Mouse (Mus musculus) testis, adult 2 months (tissue): ENCODE results near the gene Kcnmb1. TPM values are rescaled to one million over a fixed set of nuclear protein-coding genes. Genes with fewer than 3 reads are reported as not detected.

Source experiments
- H3K27ac ChIP-seq: fragments of 200-500 bp; 2 replicates; pipeline ENCODE4 v1.5.1; 2012; ENCODE audit warnings: low read depth, low read length; ENCODE audit not compliant: control insufficient read depth, insufficient read depth
- H3K27me3 ChIP-seq: fragments of 200-500 bp; 2 replicates; pipeline ENCODE4 v1.6.1; 2012; ENCODE audit warnings: mild to moderate bottlenecking, low read length, moderate library complexity; ENCODE audit not compliant: control insufficient read depth, insufficient read depth
- H3K36me3 ChIP-seq: fragments of 200-500 bp; 2 replicates; pipeline ENCODE4 v1.6.1; 2012; ENCODE audit warnings: mild to moderate bottlenecking, low read length; ENCODE audit not compliant: control insufficient read depth, insufficient read depth
- H3K4me1 ChIP-seq: fragments of 200-500 bp; 2 replicates; pipeline ENCODE4 v1.6.1; 2012; ENCODE audit warnings: low read length; ENCODE audit not compliant: control insufficient read depth, insufficient read depth
- H3K4me3 ChIP-seq: fragments of 200-500 bp; 2 replicates; pipeline ENCODE4 v1.5.1; 2012; ENCODE audit warnings: low read depth, mild to moderate bottlenecking, low read length, moderate library complexity, mixed read lengths; ENCODE audit not compliant: control insufficient read depth
- CTCF ChIP-seq: fragments of 200-500 bp; IDR thresholded peaks from 2 replicates; pipeline ENCODE4 v1.5.1; 2012; ENCODE audit warnings: low read depth, mild to moderate bottlenecking, inconsistent platforms, low read length, moderate library complexity; ENCODE audit not compliant: control insufficient read depth, insufficient read depth, insufficient replicate concordance
- POLR2A ChIP-seq: fragments of 200-500 bp; IDR thresholded peaks from 2 replicates; pipeline ENCODE4 v1.6.1; 2012; ENCODE audit warnings: low read depth, mild to moderate bottlenecking, inconsistent platforms, low read length, moderate library complexity; ENCODE audit not compliant: control insufficient read depth
- polyA plus RNA-seq: library from polyadenylated mRNA; depleted of rRNA; stranded (reverse); fragments of >200 nt; gene quantifications from 2 replicates; pipeline ENCODE4 v1.2.3, GENCODE M21; 2012; rRNA removed

Gene Kcnmb1
- 0.20 and 0.40 TPM in 2 replicates for polyA plus RNA-seq

- H3K4me3 ChIP-seq, result no peak within 1 kb of the TSS
- TF ChIP-seq POLR2A, result no peak
- TF ChIP-seq CTCF, result no peak
- H3K27ac ChIP-seq, result no peak within 1 kb of the TSS; the same call in 1 of the 2 replicates
- no peaks in the 10 kb centered on the region for H3K27me3 ChIP-seq
- H3K36me3 ChIP-seq, result no peaks in the 10 kb centered on the region
- H3K4me1 ChIP-seq, result no peaks in the 10 kb centered on the region; the same call in 1 of the 2 replicates
These were observed at the start of gene Kcnmb1 for GRCm38 (mm10) chr11:33962688-33963407. Kcnmb1 (plus strand) TSS chr11:33963013.

DNA sequence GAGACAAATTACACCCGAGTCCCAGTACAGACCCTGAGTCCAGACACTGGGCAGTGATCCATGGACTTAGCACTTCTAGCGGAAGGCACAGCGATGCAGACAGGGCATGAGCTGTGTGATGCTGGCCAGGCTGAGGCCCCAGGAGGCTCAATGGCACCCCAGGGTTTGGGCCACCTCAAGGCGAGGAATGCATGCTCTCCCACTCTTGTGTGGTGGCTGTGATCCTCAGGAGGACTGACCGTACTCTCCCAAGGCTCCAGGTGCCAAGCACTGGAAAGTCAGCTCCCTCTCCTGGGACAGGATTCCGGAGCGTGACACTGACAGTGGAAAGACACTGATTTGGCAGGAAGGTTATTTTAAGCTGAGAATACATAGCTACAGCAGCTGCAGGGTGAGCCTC is 49.8 kb upstream of the Kcnmb1 start:
- Histone ChIP-seq H3K4me1 (no peaks in the 10 kb centered on the region), H3K27ac (no peak overlapping the region), H3K27me3 (no peaks in the 10 kb centered on the region), H3K36me3 (no peaks in the 10 kb centered on the region), H3K4me3 (no peak overlapping the region)
- TF ChIP-seq POLR2A (no peak), CTCF (no peak)

- Histone ChIP-seq H3K27ac (no peak overlapping the region), H3K4me1 (no peaks in the 10 kb centered on the region), H3K4me3 (no peak overlapping the region), H3K27me3 (no peaks in the 10 kb centered on the region), H3K36me3 (no peaks in the 10 kb centered on the region)
- TF ChIP-seq POLR2A (no peak), CTCF (no peak)
These were observed 48.6 kb upstream of the Kcnmb1 start for GRCm38 (mm10) chr11:33914216-33914615.

DNA sequence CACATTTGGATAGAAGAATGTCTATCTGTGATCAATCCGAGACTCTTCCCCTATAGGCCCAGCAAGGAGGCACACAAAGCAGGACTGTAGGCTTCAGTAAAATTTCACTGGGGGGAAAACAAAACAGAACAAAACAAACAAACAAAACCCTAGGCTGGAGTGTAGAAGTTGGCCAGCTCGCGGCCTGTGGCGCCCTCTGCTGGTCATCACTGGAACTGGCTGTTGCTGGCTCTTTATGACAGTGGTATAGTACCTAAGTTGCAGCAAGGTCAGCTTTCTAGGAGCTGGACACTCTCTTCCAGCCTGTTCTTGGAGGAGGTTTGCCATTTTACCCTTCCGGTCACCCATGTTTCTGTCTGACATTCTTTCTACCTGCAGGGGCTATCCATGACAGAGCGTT is 45.2 kb upstream of the Kcnmb1 start:
- TF ChIP-seq CTCF (peak; percentile 96), POLR2A (no peak)

GRCm38 (mm10) chr11:33918424-33918823 is 44.4 kb upstream of the Kcnmb1 start:
- Histone ChIP-seq H3K27ac (no peak overlapping the region), H3K27me3 (no peaks in the 10 kb centered on the region), H3K4me3 (no peak overlapping the region), H3K4me1 (no peaks in the 10 kb centered on the region), H3K36me3 (no peaks in the 10 kb centered on the region)
- no peak for TF ChIP-seq POLR2A
- TF ChIP-seq CTCF, result no peak

More for the DNA sequence above, 45.2 kb upstream of the Kcnmb1 start:
- Histone ChIP-seq H3K4me3 (no peak overlapping the region), H3K27ac (no peak overlapping the region), H3K27me3 (no peaks in the 10 kb centered on the region), H3K4me1 (no peaks in the 10 kb centered on the region), H3K36me3 (no peaks in the 10 kb centered on the region)

DNA sequence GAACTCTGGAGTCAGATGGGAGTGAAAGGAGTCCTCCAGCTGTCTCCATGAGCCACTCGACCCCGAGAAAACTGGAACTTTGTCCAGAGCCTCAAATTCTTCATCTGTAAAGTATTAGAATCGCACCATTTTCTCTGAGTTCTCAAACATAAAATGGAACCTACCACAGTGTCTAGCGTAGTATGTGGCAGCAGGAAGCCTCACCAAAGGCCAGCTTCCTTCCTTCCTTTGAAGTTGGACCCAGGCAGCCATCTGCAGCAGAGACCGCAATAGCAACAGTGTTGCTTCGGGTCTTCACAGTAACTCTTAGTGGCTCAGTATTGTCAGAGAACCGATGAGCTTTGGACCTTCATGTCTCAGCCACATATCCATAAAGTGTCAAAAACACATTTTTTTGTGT is 43.0 kb upstream of the Kcnmb1 start:
- H3K27me3 ChIP-seq, result no peaks in the 10 kb centered on the region
- no peaks in the 10 kb centered on the region for H3K4me1 ChIP-seq
- H3K36me3 ChIP-seq, result no peaks in the 10 kb centered on the region
- no peak for TF ChIP-seq POLR2A
- TF ChIP-seq CTCF, result no peak
- H3K27ac ChIP-seq, result no peak overlapping the region
- H3K4me3 ChIP-seq, result no peak overlapping the region

DNA sequence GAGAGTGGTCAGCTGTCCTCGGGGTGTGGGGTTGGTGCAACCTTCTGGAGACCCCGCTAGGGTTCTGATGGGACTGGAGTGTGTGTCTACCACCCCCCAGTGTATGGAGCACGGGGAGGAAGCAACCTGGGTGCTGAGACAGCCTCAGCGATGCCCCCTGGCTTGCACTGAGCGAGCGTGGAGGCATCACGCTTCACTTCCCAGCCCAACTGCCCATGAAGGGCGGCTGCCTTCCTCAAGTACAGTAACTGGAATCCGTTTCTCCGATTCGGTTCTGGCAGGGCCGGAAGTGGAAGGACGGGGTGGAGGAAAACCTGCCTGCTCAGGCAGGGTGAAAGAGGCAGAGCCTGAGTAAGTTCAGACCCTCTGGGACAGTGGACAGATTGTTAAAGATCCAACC is 41.4 kb upstream of the Kcnmb1 start:
- no peak overlapping the region for H3K27ac ChIP-seq
- no peak for TF ChIP-seq CTCF
- TF ChIP-seq POLR2A, result no peak
- H3K4me3 ChIP-seq, result no peak overlapping the region
- H3K27me3 ChIP-seq, result no peaks in the 10 kb centered on the region
- no peaks in the 10 kb centered on the region for H3K36me3 ChIP-seq
- no peaks in the 10 kb centered on the region for H3K4me1 ChIP-seq
